Mouse (Mus musculus): ENCODE data around the gene Gm10577. TPM values are rescaled to one million over a fixed set of nuclear protein-coding genes. Genes with fewer than 3 reads are reported as not detected.

The Gm10577 gene
- polyA plus RNA-seq, 2 experiments = not detected

DNA sequence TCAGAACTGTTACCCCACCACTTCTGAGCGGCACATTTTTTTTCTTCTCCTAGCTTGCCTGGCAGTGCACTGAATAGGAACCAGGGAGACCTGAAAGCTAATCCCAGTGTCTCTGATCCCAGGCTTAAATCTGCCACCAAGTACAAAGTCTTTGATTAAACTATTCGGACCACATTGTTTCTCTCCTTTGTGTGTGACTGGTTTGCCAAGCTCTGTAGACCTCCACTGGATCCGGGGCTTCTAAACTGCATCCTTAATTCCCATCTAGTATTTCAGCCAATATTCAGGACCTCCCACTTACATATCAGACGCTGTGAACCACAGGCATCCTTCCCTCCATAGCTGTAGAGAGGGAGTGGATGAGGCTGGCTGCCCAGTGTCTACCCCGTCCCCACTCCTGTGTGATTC, 12.1 kb downstream of the Gm10577 start:
- WGBS (ENCODE audit: insufficient replicate concordance) = 55% methylated on average over 5 of the region's 5 CpGs
- DNase-seq (ENCODE audit: low read depth in 3 of 3, low spot score in 3 of 3) (no peak), ATAC-seq (ENCODE audit: insufficient read depth) (no peak)
- Histone ChIP-seq H3K27ac (no peak overlapping the region), H3K4me2 (ENCODE audit: low read depth) (no peak overlapping the region), H3K36me3 (replicated peaks; ENCODE audit: control insufficient read depth, insufficient read depth, low read depth) (no peaks in the 10 kb centered on the region), H3K9me3 (ENCODE audit: control insufficient read depth, low read length) (no peaks in the 10 kb centered on the region), H3K4me3 (ENCODE audit: insufficient read depth in 1 of 2, low read depth in 2 of 2, low read length in 2 of 2) (no peak overlapping the region), H3K27me3 (ENCODE audit: control insufficient read depth, insufficient read depth, low read length) (no peaks in the 10 kb centered on the region), H3K4me1 (replicated peaks; ENCODE audit: control insufficient read depth in 2 of 2, insufficient read depth in 2 of 2, low read length in 1 of 2) (no peaks in the 10 kb centered on the region), H3K9ac (replicated peaks) (no peak overlapping the region)
- TF ChIP-seq EP300 (IDR thresholded peaks at IDR 0.05; ENCODE audit: low read depth) (no peak), CTCF (IDR thresholded peaks at IDR 0.05; ENCODE audit: low read depth) (no peak)

DNA sequence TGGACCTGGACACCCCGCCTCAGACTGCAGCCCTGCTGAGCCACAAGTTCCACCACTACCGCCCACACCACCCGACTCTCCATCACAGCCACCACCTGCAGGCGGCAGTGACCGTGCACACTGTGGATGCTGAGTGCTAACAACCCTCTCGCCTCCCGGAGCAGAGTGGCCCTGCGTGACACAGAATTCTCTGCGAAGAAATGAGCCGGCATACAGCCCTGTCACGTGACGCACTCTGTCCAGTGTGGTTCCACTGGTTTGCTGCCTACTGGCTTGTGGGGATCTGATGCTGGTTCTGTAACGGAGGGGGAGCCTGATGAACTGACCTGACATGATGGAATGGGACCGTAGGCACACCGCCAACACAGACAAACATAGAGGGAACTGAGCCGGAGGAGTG, 17.5 kb downstream of the Gm10577 start:
- WGBS (ENCODE audit: insufficient replicate concordance) = 90% methylated on average over 16 of the region's 16 CpGs
- Histone ChIP-seq H3K27me3 (ENCODE audit: control insufficient read depth, insufficient read depth, low read length) (no peaks in the 10 kb centered on the region), H3K9ac (replicated peaks) (no peak overlapping the region), H3K4me1 (replicated peaks; ENCODE audit: control insufficient read depth in 2 of 2, insufficient read depth in 2 of 2, low read length in 1 of 2) (no peaks in the 10 kb centered on the region), H3K27ac (no peak overlapping the region), H3K9me3 (ENCODE audit: control insufficient read depth, low read length) (no peaks in the 10 kb centered on the region), H3K36me3 (replicated peaks; ENCODE audit: control insufficient read depth, insufficient read depth, low read depth) (peaks cover 6% of the 10 kb centered on the region; the same call in 1 of the 2 replicates), H3K4me3 (ENCODE audit: insufficient read depth in 1 of 2, low read depth in 2 of 2, low read length in 2 of 2) (no peak overlapping the region), H3K4me2 (ENCODE audit: low read depth) (no peak overlapping the region)
- DNase-seq (ENCODE audit: low read depth in 3 of 3, low spot score in 3 of 3) = no peak
- TF ChIP-seq CTCF (IDR thresholded peaks at IDR 0.05; ENCODE audit: low read depth) (no peak), EP300 (IDR thresholded peaks at IDR 0.05; ENCODE audit: low read depth) (no peak)
- no peak for ATAC-seq (ENCODE audit: insufficient read depth)

DNA sequence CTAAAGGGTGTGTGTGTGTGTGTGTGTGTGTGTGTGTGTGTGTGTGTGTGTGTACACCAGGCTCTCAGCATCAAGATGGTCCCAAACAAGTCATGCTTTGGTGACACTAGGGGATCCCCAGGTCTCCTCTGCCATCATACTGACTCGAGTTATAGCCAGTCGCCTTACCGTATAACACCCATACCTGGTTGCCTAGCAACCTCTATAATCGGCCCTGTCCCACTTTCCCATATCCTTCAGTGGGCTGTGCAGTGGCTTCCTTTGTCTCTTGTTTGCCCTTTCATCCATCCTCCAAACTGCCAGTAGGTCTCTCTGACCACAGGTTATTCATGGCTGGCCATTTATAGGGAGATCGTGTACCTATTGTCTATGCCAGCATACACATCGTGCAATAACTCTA, 19.4 kb downstream of the Gm10577 start:
- no peak overlapping the region for H3K9ac ChIP-seq (replicated peaks)

DNA sequence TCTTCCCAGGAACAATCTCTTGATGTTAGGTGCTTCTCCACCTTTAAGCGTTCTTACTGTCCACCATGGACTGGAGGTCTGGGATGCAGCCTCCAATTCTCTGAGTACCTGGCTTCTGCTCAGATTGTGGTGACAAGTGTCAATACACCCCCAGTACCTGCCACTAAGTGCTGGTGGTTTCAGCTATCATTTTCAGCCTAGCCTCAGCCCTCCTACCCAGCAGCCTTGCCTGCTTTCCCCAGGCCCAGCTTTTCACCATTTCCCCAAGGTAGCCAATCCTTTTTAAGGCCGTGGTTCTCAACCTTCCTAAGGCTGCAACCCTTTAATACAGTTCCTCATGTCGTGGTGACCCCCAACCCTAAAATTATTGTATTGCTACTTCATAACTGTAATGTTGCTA, 19.9 kb downstream of the Gm10577 start:
- DNase-seq (ENCODE audit: low read depth in 3 of 3, low spot score in 3 of 3) (no peak), ATAC-seq (ENCODE audit: insufficient read depth) (no peak)
- Histone ChIP-seq H3K36me3 (replicated peaks; ENCODE audit: control insufficient read depth, insufficient read depth, low read depth) (peaks cover 6% of the 10 kb centered on the region; the same call in 1 of the 2 replicates), H3K27me3 (ENCODE audit: control insufficient read depth, insufficient read depth, low read length) (no peaks in the 10 kb centered on the region), H3K9ac (replicated peaks) (no peak overlapping the region), H3K4me1 (replicated peaks; ENCODE audit: control insufficient read depth in 2 of 2, insufficient read depth in 2 of 2, low read length in 1 of 2) (peaks cover under 1 to 10% of the 10 kb centered on the region in 2 experiments), H3K4me2 (ENCODE audit: low read depth) (no peak overlapping the region), H3K4me3 (ENCODE audit: insufficient read depth in 1 of 2, low read depth in 2 of 2, low read length in 2 of 2) (no peak overlapping the region), H3K27ac (no peak overlapping the region), H3K9me3 (ENCODE audit: control insufficient read depth, low read length) (no peaks in the 10 kb centered on the region)
- no peak for TF ChIP-seq CTCF (IDR thresholded peaks at IDR 0.05; ENCODE audit: low read depth)
- no peak for TF ChIP-seq EP300 (IDR thresholded peaks at IDR 0.05; ENCODE audit: low read depth)
- 66% methylated on average over 3 of the region's 3 CpGs for WGBS (ENCODE audit: insufficient replicate concordance)

More for the DNA sequence above, 19.4 kb downstream of the Gm10577 start:
- Histone ChIP-seq H3K4me1 (replicated peaks; ENCODE audit: control insufficient read depth in 2 of 2, insufficient read depth in 2 of 2, low read length in 1 of 2) (peaks cover 0 to 6% of the 10 kb centered on the region in 2 experiments; a peak in 3 of 4 replicates), H3K4me3 (ENCODE audit: insufficient read depth in 1 of 2, low read depth in 2 of 2, low read length in 2 of 2) (no peak overlapping the region), H3K36me3 (replicated peaks; ENCODE audit: control insufficient read depth, insufficient read depth, low read depth) (peaks cover 6% of the 10 kb centered on the region; the same call in 1 of the 2 replicates), H3K9me3 (ENCODE audit: control insufficient read depth, low read length) (no peaks in the 10 kb centered on the region), H3K27me3 (ENCODE audit: control insufficient read depth, insufficient read depth, low read length) (no peaks in the 10 kb centered on the region), H3K27ac (no peak overlapping the region), H3K4me2 (ENCODE audit: low read depth) (no peak overlapping the region)
- WGBS (ENCODE audit: insufficient replicate concordance) = 78% methylated on average over 6 of the region's 6 CpGs
- DNase-seq (ENCODE audit: low read depth in 3 of 3, low spot score in 3 of 3) = no peak
- TF ChIP-seq CTCF (IDR thresholded peaks at IDR 0.05; ENCODE audit: low read depth) (no peak), EP300 (IDR thresholded peaks at IDR 0.05; ENCODE audit: low read depth) (no peak)
- ATAC-seq (ENCODE audit: insufficient read depth) = no peak

DNA sequence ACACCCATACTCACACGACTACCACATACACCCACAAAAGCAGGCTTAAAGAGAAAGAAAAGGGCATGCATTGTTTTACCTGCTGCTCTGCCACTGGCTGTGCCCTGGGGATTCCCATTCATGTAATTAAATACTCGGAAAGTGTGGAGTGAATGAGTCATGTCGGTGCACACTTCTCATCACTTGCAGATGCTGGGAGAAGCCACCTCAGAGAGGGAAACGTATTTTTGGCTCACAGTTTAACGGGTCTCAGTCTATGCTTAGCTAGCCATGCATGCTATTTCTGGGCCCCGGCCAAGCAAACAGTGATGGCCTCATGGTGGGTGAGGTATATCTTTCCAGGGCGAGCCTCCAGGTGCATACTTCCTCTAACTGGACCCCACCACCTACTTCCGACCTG, 21.6 kb downstream of the Gm10577 start:
- 73% methylated on average over 8 of the region's 8 CpGs for WGBS (ENCODE audit: insufficient replicate concordance)
- ATAC-seq (ENCODE audit: insufficient read depth) (no peak), DNase-seq (ENCODE audit: low read depth in 3 of 3, low spot score in 3 of 3) (no peak)
- no peak for TF ChIP-seq CTCF (IDR thresholded peaks at IDR 0.05; ENCODE audit: low read depth)
- no peak for TF ChIP-seq EP300 (IDR thresholded peaks at IDR 0.05; ENCODE audit: low read depth)
- no peak overlapping the region for H3K4me2 ChIP-seq (ENCODE audit: low read depth)
- no peaks in the 10 kb centered on the region for H3K27me3 ChIP-seq (ENCODE audit: control insufficient read depth, insufficient read depth, low read length)
- H3K27ac ChIP-seq = no peak overlapping the region
- H3K9ac ChIP-seq (replicated peaks) = no peak overlapping the region
- H3K9me3 ChIP-seq (ENCODE audit: control insufficient read depth, low read length) = no peaks in the 10 kb centered on the region
- H3K36me3 ChIP-seq (replicated peaks; ENCODE audit: control insufficient read depth, insufficient read depth, low read depth) = peaks cover 6% of the 10 kb centered on the region; the same call in 1 of the 2 replicates
- H3K4me3 ChIP-seq (ENCODE audit: insufficient read depth in 1 of 2, low read depth in 2 of 2, low read length in 2 of 2) = no peak overlapping the region
- H3K4me1 ChIP-seq (replicated peaks; ENCODE audit: control insufficient read depth in 2 of 2, insufficient read depth in 2 of 2, low read length in 1 of 2) = peaks cover 8 to 22% of the 10 kb centered on the region in 2 experiments

Data from liver, embryonic 14.5 days (tissue).